In genomic region chr2:48317821-48318220, GRCm38 (mm10) we compare ENCODE assay signal across 12 mouse cellular contexts.
DNase-seq lines count a peak whose midpoint lies in the region; ATAC-seq lines count a peak whose summit lies in the region.
"Had no signal": no experiment of that assay in that cellular context is flagged by ENCODE, and none has a peak within 500 bp of the region (broad histone marks: within the 10 kb centered on the region; RNA-seq: fewer than 3 reads in every experiment).

No protein-coding gene starts in this region.

- H3K4me1 ChIP-seq in kidney, embryonic 16.5 days (ENCODE audit: insufficient read depth, low read length) = peaks cover 10% of the 10 kb centered on the region; the same call in 1 of the 2 replicates
- no peaks in the 10 kb centered on the region for H3K4me1 ChIP-seq in forebrain, embryonic 11.5 days (replicated peaks; ENCODE audit: control insufficient read depth, insufficient read depth, low read length)
- H3K4me1 ChIP-seq in hindbrain, embryonic 15.5 days (replicated peaks) = peaks cover 14% of the 10 kb centered on the region
- peaks cover 8% of the 10 kb centered on the region for H3K4me1 ChIP-seq in neural tube, embryonic 14.5 days (ENCODE audit: control insufficient read depth, insufficient read depth, low read length)
- H3K4me1 ChIP-seq in liver, embryonic 12.5 days = no peaks in the 10 kb centered on the region

- no peak for ATAC-seq in kidney, embryonic 16.5 days (ENCODE audit: low FRiP score, low TSS enrichment)
- ATAC-seq in forebrain, embryonic 11.5 days (replicated peaks; ENCODE audit: low FRiP score) = no peak
- peak; percentile 71 for ATAC-seq in hindbrain, embryonic 15.5 days (ENCODE audit: low FRiP score, low read depth)
- ATAC-seq in neural tube, embryonic 14.5 days (ENCODE audit: low read depth) = peak; percentile 52; the same call in 1 of the 2 replicates
- no peak for ATAC-seq in liver, embryonic 12.5 days
- ATAC-seq: Patski had no signal

- intact Hi-C loops in left cerebral cortex, postnatal 14 days (cut with DNase I) = no loop called here

- DNase-seq in kidney, postnatal 36 days = no peak
- peak; percentile 55 for DNase-seq in forebrain, embryonic 11.5 days (ENCODE audit: low spot score)
- no peak for DNase-seq in thymus, postnatal 4 days
- DNase-seq in left cerebral cortex, postnatal 14 days (ENCODE audit: low spot score in 2 of 2) = no peak

- H3K9me3 ChIP-seq in kidney, embryonic 16.5 days (ENCODE audit: low read length) = no peaks in the 10 kb centered on the region
- no peaks in the 10 kb centered on the region for H3K9me3 ChIP-seq in forebrain, embryonic 11.5 days (ENCODE audit: control insufficient read depth, low read length)
- no peaks in the 10 kb centered on the region for H3K9me3 ChIP-seq in hindbrain, embryonic 15.5 days
- no peaks in the 10 kb centered on the region for H3K9me3 ChIP-seq in neural tube, embryonic 14.5 days (ENCODE audit: control insufficient read depth, low read length)
- no peaks in the 10 kb centered on the region for H3K9me3 ChIP-seq in liver, embryonic 12.5 days (replicated peaks)
- H3K9me3 ChIP-seq: midbrain, embryonic 12.5 days had no signal

- H3K36me3 ChIP-seq in kidney, embryonic 16.5 days (ENCODE audit: insufficient read depth, low read length) = no peaks in the 10 kb centered on the region
- no peaks in the 10 kb centered on the region for H3K36me3 ChIP-seq in forebrain, embryonic 11.5 days (ENCODE audit: control insufficient read depth, insufficient read depth, low read length)
- H3K36me3 ChIP-seq in hindbrain, embryonic 15.5 days = no peaks in the 10 kb centered on the region
- no peaks in the 10 kb centered on the region for H3K36me3 ChIP-seq in neural tube, embryonic 14.5 days (ENCODE audit: control insufficient read depth, insufficient read depth, low read length)
- H3K36me3 ChIP-seq in liver, embryonic 12.5 days = no peaks in the 10 kb centered on the region
- H3K36me3 ChIP-seq: midbrain, embryonic 12.5 days had no signal

- peak overlapping the region; percentile 43; the same call in 1 of the 2 replicates for H3K27ac ChIP-seq in kidney, embryonic 16.5 days (ENCODE audit: low read length)
- H3K27ac ChIP-seq in forebrain, embryonic 11.5 days (ENCODE audit: low read depth, low read length) = no peak overlapping the region
- no peak overlapping the region; the same call in 1 of the 2 replicates for H3K27ac ChIP-seq in hindbrain, embryonic 15.5 days (replicated peaks)
- H3K27ac ChIP-seq in neural tube, embryonic 14.5 days (ENCODE audit: low read depth, low read length) = no peak overlapping the region
- H3K27ac ChIP-seq in liver, embryonic 12.5 days = no peak overlapping the region
- H3K27ac ChIP-seq: kidney, postnatal 0 days; midbrain, embryonic 12.5 days had no signal

- no peak overlapping the region for H3K9ac ChIP-seq in kidney, embryonic 16.5 days (replicated peaks; ENCODE audit: low read length)
- H3K9ac ChIP-seq in forebrain, embryonic 11.5 days (ENCODE audit: low read length) = no peak overlapping the region
- no peak overlapping the region for H3K9ac ChIP-seq in hindbrain, embryonic 15.5 days
- H3K9ac ChIP-seq in neural tube, embryonic 14.5 days (replicated peaks; ENCODE audit: low read depth, low read length) = no peak overlapping the region
- H3K9ac ChIP-seq in liver, embryonic 12.5 days = no peak overlapping the region
- H3K9ac ChIP-seq: midbrain, embryonic 12.5 days had no signal

- no peak overlapping the region for H3K4me3 ChIP-seq in kidney, embryonic 16.5 days (ENCODE audit: low read length)
- H3K4me3 ChIP-seq in forebrain, embryonic 11.5 days (ENCODE audit: low read depth, low read length) = no peak overlapping the region
- no peak overlapping the region for H3K4me3 ChIP-seq in hindbrain, embryonic 15.5 days
- no peak overlapping the region for H3K4me3 ChIP-seq in neural tube, embryonic 14.5 days (ENCODE audit: low read depth, low read length)
- no peak overlapping the region for H3K4me3 ChIP-seq in liver, embryonic 12.5 days
- H3K4me3 ChIP-seq: erythroblast, embryonic 14.5 days; midbrain, embryonic 12.5 days had no signal

- no peak overlapping the region for H3K4me2 ChIP-seq in kidney, embryonic 16.5 days (replicated peaks; ENCODE audit: low read depth, low read length)
- no peak overlapping the region for H3K4me2 ChIP-seq in forebrain, embryonic 11.5 days (ENCODE audit: low read depth, low read length, severe bottlenecking)
- H3K4me2 ChIP-seq in hindbrain, embryonic 15.5 days = peak overlapping the region; percentile 37
- H3K4me2 ChIP-seq in neural tube, embryonic 14.5 days (ENCODE audit: low read depth, low read length) = no peak overlapping the region
- H3K4me2 ChIP-seq in liver, embryonic 12.5 days = no peak overlapping the region
- H3K4me2 ChIP-seq: midbrain, embryonic 12.5 days had no signal

- H3K27me3 ChIP-seq in kidney, embryonic 16.5 days (ENCODE audit: insufficient read depth, low read length) = no peaks in the 10 kb centered on the region
- H3K27me3 ChIP-seq in forebrain, embryonic 11.5 days (ENCODE audit: control insufficient read depth, insufficient read depth, low read length) = no peaks in the 10 kb centered on the region
- no peaks in the 10 kb centered on the region for H3K27me3 ChIP-seq in hindbrain, embryonic 15.5 days
- no peaks in the 10 kb centered on the region for H3K27me3 ChIP-seq in neural tube, embryonic 14.5 days (ENCODE audit: control insufficient read depth, insufficient read depth, low read length)
- no peaks in the 10 kb centered on the region for H3K27me3 ChIP-seq in liver, embryonic 12.5 days (replicated peaks)
- H3K27me3 ChIP-seq: midbrain, embryonic 12.5 days; Patski had no signal

- WGBS in kidney, embryonic 16.5 days = 43% methylated on average over 7 of the region's 7 CpGs
- 65% methylated on average over 7 of the region's 7 CpGs for WGBS in forebrain, embryonic 11.5 days
- WGBS in hindbrain, embryonic 15.5 days = 27% methylated on average over 7 of the region's 7 CpGs
- WGBS in neural tube, embryonic 14.5 days = 21% methylated on average over 7 of the region's 7 CpGs
- WGBS in liver, embryonic 12.5 days (ENCODE audit: insufficient replicate concordance) = 60% methylated on average over 7 of the region's 7 CpGs

Comparison
In these comparisons a context has a peak if more than half of its experiments do, and no peak if none do; other contexts are left out.
1. ATAC-seq: peak in hindbrain, embryonic 15.5 days (single experiment) and neural tube, embryonic 14.5 days (single experiment); none in kidney, embryonic 16.5 days (single experiment), forebrain, embryonic 11.5 days (single experiment) and liver, embryonic 12.5 days (single experiment).